Mouse (Mus musculus) spleen, adult 2 months (tissue): ENCODE data around the gene Sema4c.

Experiments used
- CTCF ChIP-seq: fragments of 200-500 bp; IDR thresholded peaks from 2 replicates; pipeline ENCODE4 v1.5.1; 2011; ENCODE audit warnings: mild to moderate bottlenecking, inconsistent platforms; ENCODE audit not compliant: insufficient read depth, insufficient read length, insufficient replicate concordance; ENCODE audit errors: extremely low read depth
- POLR2A ChIP-seq: fragments of 200-500 bp; IDR thresholded peaks from 2 replicates; pipeline ENCODE4 v1.6.1; 2011; ENCODE audit warnings: low read depth, low read length, inconsistent platforms

GRCm38 (mm10) chr1:36545382-36545781 is 12.8 kb downstream of the Sema4c start:
- no peak for TF ChIP-seq CTCF
- TF ChIP-seq POLR2A = no peak
